Mouse (Mus musculus) frontal cortex, postnatal 25 days (tissue): ENCODE measurements at regions not wholly inside any gene's neighbourhood (a gene's known extent, or its start where the extent isn't known, plus 50 kb on each side); places are given as distances from the start of the nearest gene placed in this dataset.
"Not testable (repeated sequence)": the region's sequence is repeated elsewhere in the genome, so short reads cannot be mapped to it uniquely, and the experiment has no call there.

Experiments
- DNase-seq, 2 experiments: peaks; one replicate each; pipeline ENCODE4 v3.0.0; 2022; ENCODE audit warnings: low spot score in 2 of 2

DNA sequence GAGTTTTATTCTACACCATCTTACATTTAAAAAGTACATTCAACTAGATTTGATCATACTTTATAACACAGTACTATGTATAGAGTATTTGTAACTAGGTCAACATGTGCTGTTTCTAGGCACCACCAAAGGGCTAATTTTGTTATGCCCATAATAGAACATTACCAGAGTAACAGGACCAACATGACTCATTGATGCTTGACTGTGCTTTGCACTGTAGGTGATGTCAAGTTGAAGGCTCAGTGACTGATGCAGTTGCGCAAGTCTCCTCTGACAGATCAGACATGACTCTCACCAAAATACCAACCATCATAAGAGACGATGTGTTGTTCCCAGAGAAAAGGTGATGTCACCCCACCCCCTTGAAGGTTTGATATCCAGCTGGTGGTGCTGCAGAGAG, 108.5 kb downstream of the Mrpl39 start:
- DNase-seq: no peak

- DNase-seq: no peak
These were observed 105.7 kb downstream of the Mrpl39 start for GRCm38 (mm10) chr16:84629868-84630267.

DNA sequence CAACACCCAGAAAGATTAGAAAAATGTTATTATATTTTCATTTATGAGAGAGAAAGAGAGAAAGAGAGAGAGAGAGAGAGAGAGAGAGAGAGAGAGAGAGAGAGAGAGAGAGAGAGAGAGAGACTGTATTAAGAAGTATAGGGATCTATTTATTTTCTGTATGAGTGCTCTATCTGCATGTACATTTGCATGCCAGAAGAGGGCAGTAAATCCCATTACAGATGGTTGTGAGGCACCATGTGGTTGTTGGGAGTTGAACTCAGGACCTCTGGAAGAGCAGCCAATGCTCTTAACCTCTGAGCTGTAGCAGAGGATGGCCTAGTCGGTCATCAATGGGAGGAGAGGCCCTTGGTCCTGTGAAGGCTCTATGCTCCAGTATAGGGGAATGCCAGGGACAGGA, 91.1 kb downstream of the Mrpl39 start:
- DNase-seq: not testable (repeated sequence)

- DNase-seq: no peak
These were observed 89.3 kb downstream of the Mrpl39 start for GRCm38 (mm10) chr16:84646172-84646684.

GRCm38 (mm10) chr16:84650646-84651045, 84.9 kb downstream of the Mrpl39 start:
- DNase-seq: no peak

DNA sequence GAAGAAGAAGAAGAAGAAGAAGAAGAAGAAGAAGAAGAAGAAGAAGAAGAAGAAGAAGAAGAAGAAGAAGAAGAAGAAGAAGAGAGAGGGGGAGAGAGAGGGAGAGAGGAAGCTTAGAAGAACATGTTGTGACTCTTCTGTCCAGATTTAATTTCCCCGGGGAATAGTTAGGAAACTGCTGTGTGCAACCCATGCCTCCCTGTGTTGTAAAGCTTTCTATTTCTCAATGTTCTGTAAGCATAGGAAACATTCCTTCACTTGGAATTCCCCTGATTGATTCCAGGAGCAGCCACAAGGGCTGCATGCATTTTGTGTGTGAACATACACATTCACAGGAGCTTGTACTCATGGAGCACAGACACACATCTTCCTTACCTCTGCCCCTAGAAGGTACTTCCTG, 81.7 kb downstream of the Mrpl39 start:
- DNase-seq: no peak

DNA sequence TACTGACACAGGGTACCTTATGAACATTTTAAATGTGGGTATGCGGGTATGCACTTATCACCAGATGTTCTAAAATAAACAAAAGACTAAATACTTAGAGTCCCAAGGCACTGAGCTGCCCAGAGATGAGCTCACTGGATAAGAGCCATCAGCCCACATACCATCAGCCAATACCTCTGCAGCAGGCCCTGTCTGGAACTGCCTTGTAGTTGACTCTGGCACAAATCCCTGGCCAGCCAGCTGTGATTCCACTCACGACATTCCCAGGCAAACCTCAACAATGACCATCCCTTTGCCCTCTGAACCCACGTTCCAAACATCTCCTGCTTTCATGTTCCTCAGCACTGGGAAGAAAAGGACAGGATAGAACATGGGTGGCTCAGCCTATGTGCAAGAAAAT, 73.7 kb downstream of the Mrpl39 start:
- DNase-seq: no peak

DNA sequence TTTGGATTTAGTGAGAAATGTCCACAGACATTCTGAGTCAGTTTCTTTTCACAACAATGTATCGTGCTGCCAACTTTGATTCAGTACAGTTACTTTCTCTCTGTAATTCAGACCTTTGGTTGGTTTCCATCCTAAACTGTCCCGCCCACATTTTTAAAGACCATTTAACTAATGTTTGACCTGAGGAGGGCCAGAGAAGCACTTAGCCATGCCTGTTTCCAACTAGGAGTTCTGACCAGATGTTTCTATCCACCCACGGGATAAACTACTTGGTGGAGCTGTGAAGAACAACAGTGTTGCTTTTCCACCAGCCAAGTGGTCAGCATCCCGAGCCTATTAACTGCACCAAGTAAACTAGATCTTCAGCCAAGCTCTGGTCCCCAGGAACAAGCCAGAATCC, 72.0 kb downstream of the Mrpl39 start:
- DNase-seq: no peak
